Mouse (Mus musculus) ES-Bruce4 (cell line): ENCODE measurements around the gene Olfr96.

Experiments used
- CTCF ChIP-seq: IDR thresholded peaks from one replicate; pipeline ENCODE4 v1.8.1; 2011; ENCODE audit warnings: low read depth, low read length
- EP300 ChIP-seq: IDR thresholded peaks from 2 replicates; pipeline ENCODE4 v1.6.1; 2011; ENCODE audit warnings: low read depth, low read length; ENCODE audit not compliant: insufficient read depth
- POLR2A ChIP-seq: IDR thresholded peaks from one replicate; pipeline ENCODE4 v1.8.1; 2011; ENCODE audit warnings: low read length; ENCODE audit not compliant: insufficient read depth

- TF ChIP-seq CTCF, result no peak
- no peak for TF ChIP-seq POLR2A
- TF ChIP-seq EP300, result no peak
Measured at GRCm38 (mm10) chr17:37270702-37271092, 50.8 kb downstream of the Olfr96 start.
